Mouse (Mus musculus) hindbrain, embryonic 16.5 days (tissue): ENCODE data around the gene F2r. TPM values are rescaled to one million over a fixed set of nuclear protein-coding genes. Genes with fewer than 3 reads are reported as not detected.

Experiments used
- ATAC-seq: fragments of 200-750 bp; cut with Nextera tagmentation; 2 replicates; pipeline ENCODE4 v1.8.0; 2017; ENCODE audit warnings: moderate TSS enrichment, moderate library complexity
- H3K27ac ChIP-seq: fragments of 300-500 bp; sonication (generic); 2 replicates; pipeline ENCODE4 v1.5.1; 2014; ENCODE audit warnings: low read depth, mild to moderate bottlenecking, control low read depth, low read length, moderate library complexity
- H3K27me3 ChIP-seq: fragments of 300-500 bp; sonication (generic); replicated peaks from 2 replicates; pipeline ENCODE4 v1.6.1; 2014; ENCODE audit warnings: low read length; ENCODE audit not compliant: control insufficient read depth, insufficient read depth
- H3K36me3 ChIP-seq: fragments of 300-500 bp; sonication (generic); 2 replicates; pipeline ENCODE4 v1.6.1; 2014; ENCODE audit warnings: mild to moderate bottlenecking, low read length, moderate library complexity, mixed read lengths; ENCODE audit not compliant: control insufficient read depth, insufficient read depth
- H3K4me1 ChIP-seq: fragments of 300-500 bp; sonication (generic); 2 replicates; pipeline ENCODE4 v1.6.1; 2014; ENCODE audit warnings: low read depth, low read length; ENCODE audit not compliant: control insufficient read depth, insufficient read depth
- H3K4me2 ChIP-seq: fragments of 300-500 bp; sonication (generic); 2 replicates; pipeline ENCODE4 v1.6.1; 2014; ENCODE audit warnings: mild to moderate bottlenecking, low read length, control low read depth, moderate library complexity
- H3K4me3 ChIP-seq: fragments of 300-500 bp; sonication (generic); 2 replicates; pipeline ENCODE4 v1.5.1; 2014; ENCODE audit warnings: mild to moderate bottlenecking, low read length, control low read depth, moderate library complexity
- H3K9ac ChIP-seq: fragments of 300-500 bp; sonication (generic); 2 replicates; pipeline ENCODE4 v1.6.1; 2014; ENCODE audit warnings: low read depth, mild to moderate bottlenecking, control low read depth, low read length, moderate library complexity
- H3K9me3 ChIP-seq: fragments of 300-500 bp; sonication (generic); 2 replicates; pipeline ENCODE4 v1.6.1; 2014; ENCODE audit warnings: mild to moderate bottlenecking, low read length, moderate library complexity; ENCODE audit not compliant: control insufficient read depth
- WGBS: fragments of 180-500 bp; shearing (Covaris S2); extraction: QIAGEN DNeasy Blood & Tissue Kit; methylation state at CpG from one replicate; pipeline ENCODE4 v1.1.7; 2014; 5-methylcytosine and 5-hydroxymethylcytosine counted together
- polyA plus RNA-seq: library from polyadenylated mRNA; unstranded; fragments of >200 nt; fragmentation: Nextera tagmentation; extraction: Ambion mirVana; gene quantifications from 2 replicates; pipeline ENCODE4 v1.2.1, GENCODE M21; 2015

The F2r gene
- polyA plus RNA-seq, 1 experiment from 2014 or later: 55.8 TPM

GRCm38 (mm10) chr13:95566841-95567551 lies 51.3 kb downstream of the F2r start:
- Histone ChIP-seq H3K4me2 (no peak overlapping the region), H3K4me1 (no peaks in the 10 kb centered on the region), H3K4me3 (no peak overlapping the region), H3K27ac (no peak overlapping the region), H3K9me3 (no peaks in the 10 kb centered on the region), H3K9ac (no peak overlapping the region), H3K36me3 (no peaks in the 10 kb centered on the region), H3K27me3 (no peaks in the 10 kb centered on the region)
- 95% methylated on average over 15 of the region's 15 CpGs for WGBS
- ATAC-seq: no peak

GRCm38 (mm10) chr13:95563693-95564092 lies 54.6 kb downstream of the F2r start:
- no peak overlapping the region for H3K4me3 ChIP-seq
- no peaks in the 10 kb centered on the region for H3K27me3 ChIP-seq
- H3K27ac ChIP-seq: no peak overlapping the region
- no peak overlapping the region for H3K9ac ChIP-seq
- no peaks in the 10 kb centered on the region for H3K9me3 ChIP-seq
- H3K36me3 ChIP-seq: no peaks in the 10 kb centered on the region
- H3K4me2 ChIP-seq: no peak overlapping the region
- peak; percentile 91 for ATAC-seq
- H3K4me1 ChIP-seq: no peaks in the 10 kb centered on the region
- 1% methylated on average over 3 of the region's 3 CpGs for WGBS

GRCm38 (mm10) chr13:95563066-95563610 lies 55.1 kb downstream of the F2r start:
- Histone ChIP-seq H3K4me3 (no peak overlapping the region), H3K27me3 (no peaks in the 10 kb centered on the region), H3K36me3 (no peaks in the 10 kb centered on the region), H3K27ac (no peak overlapping the region), H3K4me2 (no peak overlapping the region), H3K4me1 (no peaks in the 10 kb centered on the region), H3K9me3 (no peaks in the 10 kb centered on the region), H3K9ac (no peak overlapping the region)
- WGBS: 57% methylated on average over 10 of the region's 10 CpGs
- ATAC-seq: no peak

GRCm38 (mm10) chr13:95557326-95557725 lies 61.0 kb downstream of the F2r start:
- Histone ChIP-seq H3K4me2 (no peak overlapping the region), H3K27me3 (no peaks in the 10 kb centered on the region), H3K4me3 (no peak overlapping the region), H3K4me1 (no peaks in the 10 kb centered on the region), H3K9ac (no peak overlapping the region), H3K9me3 (no peaks in the 10 kb centered on the region), H3K36me3 (no peaks in the 10 kb centered on the region), H3K27ac (no peak overlapping the region)
- ATAC-seq: no peak
- 88% methylated on average over 7 of the region's 7 CpGs for WGBS

GRCm38 (mm10) chr13:95553885-95554492 lies 64.3 kb downstream of the F2r start:
- H3K4me2 ChIP-seq: no peak overlapping the region
- WGBS: 83% methylated on average over 11 of the region's 11 CpGs
- H3K27ac ChIP-seq: no peak overlapping the region
- H3K9me3 ChIP-seq: no peaks in the 10 kb centered on the region
- no peak overlapping the region for H3K4me3 ChIP-seq
- peaks cover 6% of the 10 kb centered on the region for H3K4me1 ChIP-seq
- H3K36me3 ChIP-seq: no peaks in the 10 kb centered on the region
- H3K27me3 ChIP-seq: no peaks in the 10 kb centered on the region
- no peak for ATAC-seq
- H3K9ac ChIP-seq: no peak overlapping the region

Other genes starting within 250 kb of the F2r start
- gene Aggf1, start 243.1 kb downstream of the F2r start, polyA plus RNA-seq: 31.4 and 33.0 TPM in 2 replicates
- 8.2 and 11.7 TPM in 2 replicates for gene Crhbp, start 173.6 kb downstream of the F2r start, polyA plus RNA-seq
- gene S100z, start 139.8 kb downstream of the F2r start, polyA plus RNA-seq: not detected in 2 replicates
- 0.08 and 0.09 TPM in 2 replicates for gene F2rl1, start 93.3 kb downstream of the F2r start, polyA plus RNA-seq
- 0.89 TPM in 2 replicates for gene F2rl2, start 78.4 kb upstream of the F2r start, polyA plus RNA-seq